Mouse (Mus musculus): ENCODE results near the gene Fam71e1. TPM values are rescaled to one million over a fixed set of nuclear protein-coding genes. Genes with fewer than 3 reads are reported as not detected.

The Fam71e1 gene
- total RNA-seq, 2 experiments from 2014 or later, result 19.3 to 23.4 TPM

DNA sequence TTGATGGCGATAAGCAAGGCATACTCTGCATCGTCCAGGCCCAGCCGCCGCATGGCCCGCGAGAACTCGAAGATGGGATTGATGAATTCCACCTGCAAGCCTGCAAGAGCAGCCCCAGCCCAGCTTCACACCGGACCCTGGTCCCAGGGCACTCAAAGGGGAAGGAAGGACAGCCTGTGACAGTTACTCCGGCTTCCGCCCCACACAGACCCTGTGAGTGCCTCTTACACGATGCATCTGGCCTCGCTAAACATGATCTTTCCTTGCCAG, 54.0 kb downstream of the Fam71e1 start:
- TF ChIP-seq CTCF (conservative IDR thresholded peaks at IDR 0.05), result no peak
- H3K4me3 ChIP-seq, result no peak overlapping the region

More for the DNA sequence above, 54.0 kb downstream of the Fam71e1 start:
- DNase-seq (ENCODE audit: low spot score in 2 of 2), result no peak
- no peak overlapping the region for H3K27ac ChIP-seq

Small RNA genes within 50 kb of the gene (microRNA-seq; reads per million reads assigned to microRNA genes)
- gene Mir7052, result 9.6 to 11.6 reads per million in 2 experiments
- gene Mir7053, result 0.55 to 0.64 reads per million in 2 experiments

Other genes starting within 250 kb of the Fam71e1 start
- gene 1700028J19Rik, start 249.9 kb upstream of the Fam71e1 start, total RNA-seq (2021), result under 1 TPM; 0.79 to 0.92 TPM
- 10 to 100 TPM; 87.8 to 90.3 TPM for gene 2410002F23Rik, start 249.9 kb upstream of the Fam71e1 start, total RNA-seq (2021)
- gene Acp4, start 239.2 kb upstream of the Fam71e1 start, total RNA-seq (2021), result not detected
- not detected for gene Gm15517, start 235.1 kb upstream of the Fam71e1 start, total RNA-seq (2021)
- gene Clec11a, start 189.7 kb upstream of the Fam71e1 start, total RNA-seq (2021), result 1 to 10 TPM; 3.0 to 3.5 TPM
- 100 to 1,000 TPM; 647 to 698 TPM for gene Shank1, start 186.3 kb upstream of the Fam71e1 start, total RNA-seq (2021)
- gene Syt3, start 112.5 kb upstream of the Fam71e1 start, total RNA-seq (2021), result 10 to 100 TPM; 89.4 to 95.9 TPM
- gene 1700008O03Rik, start 110.8 kb upstream of the Fam71e1 start, total RNA-seq (2021), result 1 to 10 TPM; 3.0 to 3.3 TPM
- 100 to 1,000 TPM; 318 to 334 TPM for gene Lrrc4b, start 67.6 kb upstream of the Fam71e1 start, total RNA-seq (2021)
- 10 to 100 TPM; 12.2 to 18.1 TPM for gene Aspdh, start 31.2 kb upstream of the Fam71e1 start, total RNA-seq (2021)
- gene Josd2, start 28.6 kb upstream of the Fam71e1 start, total RNA-seq (2021), result 10 to 100 TPM; 91.3 to 92.0 TPM
- 100 to 1,000 TPM; 210 to 220 TPM for gene Emc10, start 52 bp upstream of the Fam71e1 start, total RNA-seq (2021)
- gene Mybpc2, start 28.1 kb downstream of the Fam71e1 start, total RNA-seq (2021), result not detected
- under 1 TPM; 0.12 to 0.13 TPM for gene Spib, start 35.5 kb downstream of the Fam71e1 start, total RNA-seq (2021)
- 10 to 100 TPM in 1 of 2 experiments, 1 to 10 TPM in 1; 9.0 to 10.5 TPM for gene Pold1, start 52.3 kb downstream of the Fam71e1 start, total RNA-seq (2021)
- 10 to 100 TPM; 58.2 to 66.7 TPM for gene Nr1h2, start 57.4 kb downstream of the Fam71e1 start, total RNA-seq (2021)
- not detected for gene Napsa, start 75.8 kb downstream of the Fam71e1 start, total RNA-seq (2021)
- 100 to 1,000 TPM; 184 to 186 TPM for gene Kcnc3, start 94.1 kb downstream of the Fam71e1 start, total RNA-seq (2021)
- 10 to 100 TPM; 30.4 TPM for gene Myh14, start 174.3 kb downstream of the Fam71e1 start, total RNA-seq (2021)
- not detected for gene Izumo2, start 212.2 kb downstream of the Fam71e1 start, total RNA-seq (2021)